Mouse (Mus musculus) adrenal gland, postnatal 36 days (tissue): ENCODE data around the gene Pptc7. TPM values are rescaled to one million over a fixed set of nuclear protein-coding genes. Genes with fewer than 3 reads are reported as not detected.

Source experiments
- DNase-seq, 2 experiments: peaks; one replicate each; pipeline ENCODE4 v3.0.0; 2021; ENCODE audit warnings: mixed read lengths in 1 of 2
- long read RNA-seq, 2 experiments: library from polyadenylated mRNA; stranded (forward); transcript quantifications; one replicate each; pipeline ENCODE4 v2.0.0; 2021; ENCODE audit warnings: borderline sequencing depth in 2 of 2
- total RNA-seq, 2 experiments: library from RNA; stranded (reverse); gene quantifications; 2 replicates each; pipeline ENCODE4 v1.2.3; 2021

The Pptc7 gene
- total RNA-seq, result 10 to 100 TPM; 53.2 to 55.4 TPM
- long read RNA-seq, experiment 1, full-length matches to known transcripts, result 5 of 24 reads
- long read RNA-seq, experiment 1, partial matches to known transcripts, result 0 of 24 reads
- long read RNA-seq, experiment 1, other reads (novel, unspliced or antisense), result 19 of 24 reads
- long read RNA-seq, experiment 2, full-length matches to known transcripts, result 4 of 6 reads
- long read RNA-seq, experiment 2, partial matches to known transcripts, result 0 of 6 reads
- long read RNA-seq, experiment 2, other reads (novel, unspliced or antisense), result 2 of 6 reads

GRCm38 (mm10) chr5:122284183-122285028 lies at the start of gene Pptc7:
Gene Pptc7, plus strand, starts transcription at chr5:122284365.
- DNase-seq, result peak; percentile 93 to 95

- DNase-seq, result no peak
Measured at GRCm38 (mm10) chr5:122235196-122235836, 48.8 kb upstream of the Pptc7 start.

- DNase-seq, result no peak
Measured at GRCm38 (mm10) chr5:122237200-122237599, 47.0 kb upstream of the Pptc7 start.

GRCm38 (mm10) chr5:122239618-122240017 lies 44.5 kb upstream of the Pptc7 start:
- peak; percentile 16 to 56 for DNase-seq

- DNase-seq, result no peak
Measured at GRCm38 (mm10) chr5:122240521-122240920, 43.6 kb upstream of the Pptc7 start.

- DNase-seq, result no peak
Measured at GRCm38 (mm10) chr5:122240989-122241388, 43.2 kb upstream of the Pptc7 start.

- DNase-seq, result no peak
Measured at GRCm38 (mm10) chr5:122242521-122243123, 41.5 kb upstream of the Pptc7 start.

- no peak for DNase-seq
Measured at GRCm38 (mm10) chr5:122243781-122244523, 40.2 kb upstream of the Pptc7 start.

GRCm38 (mm10) chr5:122245186-122245585 lies 39.0 kb upstream of the Pptc7 start:
- DNase-seq, result no peak

GRCm38 (mm10) chr5:122246547-122247167 lies 37.5 kb upstream of the Pptc7 start:
- no peak for DNase-seq

GRCm38 (mm10) chr5:122247529-122247928 lies 36.6 kb upstream of the Pptc7 start:
- DNase-seq, result no peak

DNA sequence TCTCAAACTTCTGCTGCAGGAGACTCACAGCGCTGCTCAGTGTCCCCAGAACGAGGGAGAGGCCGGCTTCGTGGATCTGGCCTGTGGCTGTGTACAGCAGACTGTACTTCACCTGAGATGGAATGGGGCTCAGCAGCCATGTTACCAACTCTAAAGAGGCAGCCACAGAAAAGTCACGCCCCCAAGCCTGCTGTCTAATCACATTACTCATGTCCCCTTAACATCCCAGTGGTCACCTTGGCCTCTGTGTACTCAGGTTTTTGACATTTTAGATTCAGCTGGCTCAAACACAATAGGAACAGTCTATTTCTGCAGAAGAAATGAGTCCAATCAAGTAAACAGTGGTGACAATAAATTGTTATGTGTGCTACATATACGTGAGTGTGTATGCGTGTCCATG lies 36.2 kb upstream of the Pptc7 start:
- DNase-seq, result no peak

- DNase-seq, result no peak
Measured at GRCm38 (mm10) chr5:122249281-122249680, 34.9 kb upstream of the Pptc7 start.

DNA sequence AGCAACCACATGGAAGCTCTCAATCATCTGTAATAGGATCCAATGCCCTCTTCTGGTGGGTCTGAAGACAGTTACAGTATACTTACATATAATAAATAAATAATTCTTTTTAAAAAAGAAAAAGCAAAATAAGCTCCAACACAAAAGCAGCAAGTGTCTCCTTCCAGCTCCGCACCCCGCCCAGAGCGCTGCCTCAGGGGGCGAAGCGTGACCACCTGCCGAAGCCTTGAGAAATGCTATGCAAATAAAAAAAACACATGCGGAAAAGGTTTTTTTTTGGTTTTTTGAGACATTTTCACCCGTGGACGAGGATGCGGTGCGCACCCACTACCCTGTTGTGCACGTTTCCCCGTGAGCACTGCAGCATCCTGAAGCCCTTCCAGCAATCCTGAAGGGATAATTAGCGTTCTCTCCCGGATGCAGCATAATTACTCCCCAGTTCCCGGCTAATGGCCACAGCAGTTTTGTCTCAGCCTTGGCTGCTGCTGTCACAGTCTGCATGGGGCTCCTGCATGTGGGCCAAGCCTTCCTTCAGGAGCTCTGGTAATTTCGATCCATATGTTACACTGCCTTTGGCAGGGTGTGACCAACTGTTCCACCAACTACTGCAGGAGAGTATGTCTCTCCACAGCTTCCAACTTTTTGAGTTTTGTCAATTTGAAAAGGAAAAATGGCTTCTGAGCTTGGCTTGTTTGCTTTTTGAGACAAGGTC lies 32.1 kb upstream of the Pptc7 start:
- DNase-seq, result no peak

DNA sequence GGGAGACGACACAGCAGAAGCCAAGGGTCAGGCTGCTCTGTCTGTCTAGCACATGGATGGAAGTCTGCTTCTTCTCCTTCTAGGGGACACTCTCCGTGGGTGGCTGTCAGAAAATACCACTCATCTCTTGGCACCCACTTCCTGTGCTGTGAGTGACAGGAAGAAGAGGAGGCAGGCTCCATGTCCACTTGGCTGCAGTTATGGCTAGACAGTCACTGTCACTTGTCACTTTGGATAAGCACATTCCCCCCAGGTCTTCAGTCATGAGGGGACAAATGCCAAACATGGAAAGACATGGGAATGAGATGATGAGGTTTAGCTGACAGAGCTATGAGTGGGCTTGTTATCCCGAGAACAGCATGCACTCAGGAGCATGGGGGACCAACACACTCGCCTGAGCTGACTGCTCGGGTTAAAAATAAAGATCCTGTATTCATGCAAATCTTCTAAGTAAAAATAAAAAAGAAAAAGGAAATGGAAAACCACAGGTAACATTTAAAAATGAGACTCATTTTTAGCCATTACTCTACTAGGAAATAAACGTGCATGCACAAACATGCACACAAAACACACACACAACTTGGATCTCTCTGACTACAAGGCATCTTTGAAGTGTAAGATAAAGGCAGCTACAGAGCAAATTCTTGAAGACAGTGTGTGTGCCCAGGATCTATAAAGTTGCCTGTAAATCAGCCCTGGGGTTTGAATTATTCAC lies 26.0 kb upstream of the Pptc7 start:
- DNase-seq, result no peak

- no peak for DNase-seq
Measured at GRCm38 (mm10) chr5:122262104-122262503, 22.1 kb upstream of the Pptc7 start.

DNA sequence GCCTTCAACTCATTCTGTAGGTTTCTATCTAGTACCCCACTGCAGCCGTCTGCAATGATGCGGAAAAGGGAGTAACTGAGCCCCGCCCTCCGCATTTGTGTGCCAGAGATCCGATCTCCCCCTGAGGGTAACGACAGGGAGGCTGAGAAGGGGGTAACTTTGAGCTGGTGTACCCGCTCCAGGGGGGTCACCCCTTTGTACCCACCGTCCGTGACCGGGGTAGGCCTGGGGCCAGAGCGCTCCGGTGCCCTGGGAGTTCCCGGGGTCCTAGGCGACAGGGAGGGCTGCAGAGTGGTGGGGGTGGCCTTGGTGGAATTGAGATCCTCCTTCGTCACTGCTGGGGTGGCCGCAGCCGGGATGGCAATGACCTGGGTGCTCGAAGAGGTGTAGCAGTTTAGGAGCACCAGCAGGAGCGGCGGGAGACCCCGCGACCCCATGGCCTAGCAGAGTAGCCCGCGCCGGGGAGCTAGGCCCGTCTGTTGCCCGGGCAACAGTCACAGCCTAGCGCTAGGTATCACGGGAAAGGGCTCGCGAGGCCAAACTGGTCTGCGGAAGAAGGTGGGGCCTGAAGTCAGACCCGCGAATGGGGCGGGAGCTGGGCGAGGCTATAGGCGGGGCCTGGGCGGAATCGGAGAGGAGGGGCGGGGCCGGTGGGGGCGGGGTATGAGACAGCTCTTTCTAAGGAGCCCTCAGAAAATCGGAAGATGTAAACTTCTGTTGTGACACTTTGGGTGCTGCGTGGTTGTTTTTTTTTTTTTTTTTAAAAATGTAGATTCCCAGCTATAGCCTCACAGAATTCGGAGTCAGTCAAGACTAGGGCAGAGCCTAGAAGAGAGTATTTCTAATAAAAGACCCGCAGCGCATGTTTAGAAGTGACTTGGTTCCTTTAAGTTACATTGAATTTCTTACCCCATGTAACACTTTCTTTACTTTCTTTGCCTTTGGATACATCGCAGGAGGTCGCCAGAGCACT lies 19.9 kb upstream of the Pptc7 start, which contains the start of gene Tctn1:
Gene Tctn1, minus strand, starts transcription at position 528 of the 973 bp plus-strand sequence.
- peak; percentile 93 to 95 for DNase-seq

DNA sequence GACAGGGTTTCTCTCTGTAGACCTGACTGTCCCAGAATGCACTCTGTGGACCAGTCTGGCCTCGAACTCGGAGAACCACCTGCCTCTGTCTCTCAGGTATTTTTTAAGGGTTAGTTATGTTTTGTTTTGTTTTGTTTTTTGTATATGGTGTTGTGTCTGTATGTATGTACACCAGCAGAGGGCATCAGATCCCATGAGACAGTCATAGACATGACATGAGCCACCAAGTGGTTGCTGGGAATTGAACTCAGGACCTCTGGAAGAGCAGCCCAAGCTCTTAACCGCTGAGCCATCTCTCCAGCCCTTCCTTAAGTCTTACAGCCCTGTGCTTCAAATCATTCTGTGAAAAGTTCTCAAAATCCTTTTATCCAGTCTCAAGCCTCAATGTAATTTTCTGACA lies 19.0 kb upstream of the Pptc7 start:
- no peak for DNase-seq

DNA sequence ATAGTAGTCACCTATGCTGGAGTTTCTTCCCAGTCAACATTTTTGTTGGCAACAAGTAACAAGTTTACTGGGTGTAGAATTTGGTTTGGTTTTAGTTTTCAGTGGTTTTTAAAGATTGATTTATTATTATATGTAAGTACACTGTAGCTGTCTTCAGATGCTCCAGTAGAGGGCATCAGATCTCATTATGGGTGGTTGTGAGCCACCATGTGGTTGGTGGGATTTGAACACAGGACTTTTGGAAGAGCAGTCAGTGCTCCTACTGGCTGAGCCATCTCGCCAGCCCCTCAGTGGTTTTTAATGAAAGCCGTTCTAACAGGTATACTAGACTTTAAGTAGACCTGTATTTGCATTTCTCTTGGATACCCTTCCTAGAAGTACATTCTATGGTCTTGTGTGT lies 18.2 kb upstream of the Pptc7 start:
- DNase-seq, result no peak
